Mouse (Mus musculus): ENCODE results near the gene Padi4. TPM values are rescaled to one million over a fixed set of nuclear protein-coding genes. Genes with fewer than 3 reads are reported as not detected.

Gene Padi4
- polyA plus RNA-seq, 1 experiment: 0.02 TPM

- no peaks in the 10 kb centered on the region for H3K27me3 ChIP-seq (ENCODE audit: control insufficient read depth, insufficient read depth, insufficient read length)
- H3K79me2 ChIP-seq (ENCODE audit: control insufficient read depth, insufficient read depth): no peaks in the 10 kb centered on the region
- TF ChIP-seq USF1 (IDR thresholded peaks at IDR 0.05; ENCODE audit: low read depth) (no peak), FOSL1 (IDR thresholded peaks at IDR 0.05; ENCODE audit: insufficient read depth, low read length, poor library complexity, severe bottlenecking) (no peak), CEBPB (IDR thresholded peaks at IDR 0.05; ENCODE audit: low read depth) (no peak)
- no peaks in the 10 kb centered on the region for H3K36me3 ChIP-seq (ENCODE audit: control insufficient read depth, insufficient read depth)
- H3K4me3 ChIP-seq (ENCODE audit: insufficient read depth, poor library complexity, severe bottlenecking): no peak overlapping the region
- H3K79me3 ChIP-seq (ENCODE audit: low read depth): no peaks in the 10 kb centered on the region
- H3ac ChIP-seq (ENCODE audit: control insufficient read depth, insufficient read length, low read depth): no peak overlapping the region
Measured at GRCm38 (mm10) chr4:140814241-140815225, 40.5 kb upstream of the Padi4 start.

DNA sequence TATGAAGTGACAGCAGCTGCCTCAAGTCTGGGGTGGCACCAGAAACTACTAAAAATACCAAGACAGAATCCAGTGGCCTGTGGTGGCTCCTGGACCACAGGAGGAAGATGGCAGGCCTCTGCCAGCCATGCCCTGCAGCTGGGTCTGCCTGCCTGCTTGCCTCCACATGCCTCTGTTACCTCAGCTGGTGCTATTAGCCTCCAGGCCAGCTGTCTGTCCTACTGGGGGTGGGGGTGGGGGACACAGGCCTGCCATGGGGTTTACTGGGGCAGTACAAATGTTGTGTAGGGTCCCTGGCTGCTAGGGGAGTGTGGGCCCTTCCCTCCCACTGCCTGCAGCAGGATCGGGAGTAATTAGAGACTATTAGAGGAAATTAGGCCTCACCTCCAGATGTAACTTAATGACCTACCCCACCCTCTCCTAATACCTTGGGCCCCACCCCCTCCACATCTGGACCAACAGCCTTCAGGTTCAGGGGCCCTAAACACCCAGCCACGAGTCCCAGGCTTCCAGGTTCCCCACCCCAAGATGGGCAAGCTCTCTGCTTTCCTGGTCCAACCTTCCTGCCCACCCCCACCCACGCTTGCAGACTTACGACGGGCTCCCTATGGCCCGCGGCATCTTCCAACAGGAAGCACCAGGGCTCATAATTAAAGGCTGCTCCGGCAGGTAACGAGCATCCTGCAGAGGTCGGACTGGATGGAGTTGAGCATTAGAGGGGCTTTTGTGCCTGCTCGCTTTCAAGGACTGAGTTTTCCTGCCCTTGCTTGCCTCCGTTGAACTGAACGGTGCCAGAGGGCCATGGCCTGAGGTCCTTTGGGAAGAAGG is 39.5 kb upstream of the Padi4 start:
- Histone ChIP-seq H3K27me3 (ENCODE audit: control insufficient read depth, insufficient read depth, insufficient read length) (no peaks in the 10 kb centered on the region), H3K4me3 (ENCODE audit: insufficient read depth, poor library complexity, severe bottlenecking) (no peak overlapping the region), H3ac (ENCODE audit: control insufficient read depth, insufficient read length, low read depth) (no peak overlapping the region), H3K79me2 (ENCODE audit: control insufficient read depth, insufficient read depth) (no peaks in the 10 kb centered on the region), H3K36me3 (ENCODE audit: control insufficient read depth, insufficient read depth) (no peaks in the 10 kb centered on the region), H3K79me3 (ENCODE audit: low read depth) (no peaks in the 10 kb centered on the region)
- TF ChIP-seq MAX (IDR thresholded peaks at IDR 0.05): no peak
- no peak for TF ChIP-seq CEBPB (IDR thresholded peaks at IDR 0.05; ENCODE audit: low read depth)
- no peak for TF ChIP-seq MYOG (IDR thresholded peaks at IDR 0.05; ENCODE audit: control insufficient read depth, extremely low read depth, insufficient read length)
- no peak for TF ChIP-seq FOSL1 (IDR thresholded peaks at IDR 0.05; ENCODE audit: insufficient read depth, low read length, poor library complexity, severe bottlenecking)
- TF ChIP-seq MYOD1 (IDR thresholded peaks at IDR 0.05; ENCODE audit: control insufficient read depth, insufficient read length, low read depth): no peak
- TF ChIP-seq CTCF (IDR thresholded peaks at IDR 0.05; ENCODE audit: control insufficient read depth, insufficient read depth, insufficient read length): no peak
- TF ChIP-seq USF1 (IDR thresholded peaks at IDR 0.05; ENCODE audit: low read depth): no peak

- H3K4me3 ChIP-seq (ENCODE audit: insufficient read depth, poor library complexity, severe bottlenecking): no peak overlapping the region
- no peak for TF ChIP-seq MYOD1 (IDR thresholded peaks at IDR 0.05; ENCODE audit: control insufficient read depth, insufficient read length, low read depth)
- no peak for TF ChIP-seq CTCF (IDR thresholded peaks at IDR 0.05; ENCODE audit: control insufficient read depth, insufficient read depth, insufficient read length)
- no peak for TF ChIP-seq MAX (IDR thresholded peaks at IDR 0.05)
- TF ChIP-seq CEBPB (IDR thresholded peaks at IDR 0.05; ENCODE audit: low read depth): no peak
- TF ChIP-seq USF1 (IDR thresholded peaks at IDR 0.05; ENCODE audit: low read depth): no peak
- TF ChIP-seq FOSL1 (IDR thresholded peaks at IDR 0.05; ENCODE audit: insufficient read depth, low read length, poor library complexity, severe bottlenecking): no peak
- no peak for TF ChIP-seq MYOG (IDR thresholded peaks at IDR 0.05; ENCODE audit: control insufficient read depth, extremely low read depth, insufficient read length)
- H3K79me3 ChIP-seq (ENCODE audit: low read depth): no peaks in the 10 kb centered on the region
- H3K36me3 ChIP-seq (ENCODE audit: control insufficient read depth, insufficient read depth): no peaks in the 10 kb centered on the region
- H3ac ChIP-seq (ENCODE audit: control insufficient read depth, insufficient read length, low read depth): no peak overlapping the region
- H3K79me2 ChIP-seq (ENCODE audit: control insufficient read depth, insufficient read depth): no peaks in the 10 kb centered on the region
- H3K27me3 ChIP-seq (ENCODE audit: control insufficient read depth, insufficient read depth, insufficient read length): no peaks in the 10 kb centered on the region
Measured at GRCm38 (mm10) chr4:140812609-140813008, 38.6 kb upstream of the Padi4 start.

- no peak for TF ChIP-seq MYOG (IDR thresholded peaks at IDR 0.05; ENCODE audit: control insufficient read depth, extremely low read depth, insufficient read length)
- no peaks in the 10 kb centered on the region for H3K36me3 ChIP-seq (ENCODE audit: control insufficient read depth, insufficient read depth)
- no peak overlapping the region for H3K4me3 ChIP-seq (ENCODE audit: insufficient read depth, poor library complexity, severe bottlenecking)
- no peaks in the 10 kb centered on the region for H3K27me3 ChIP-seq (ENCODE audit: control insufficient read depth, insufficient read depth, insufficient read length)
- H3ac ChIP-seq (ENCODE audit: control insufficient read depth, insufficient read length, low read depth): no peak overlapping the region
- H3K79me3 ChIP-seq (ENCODE audit: low read depth): no peaks in the 10 kb centered on the region
- no peaks in the 10 kb centered on the region for H3K79me2 ChIP-seq (ENCODE audit: control insufficient read depth, insufficient read depth)
Measured at GRCm38 (mm10) chr4:140812191-140812590, 38.2 kb upstream of the Padi4 start.

DNA sequence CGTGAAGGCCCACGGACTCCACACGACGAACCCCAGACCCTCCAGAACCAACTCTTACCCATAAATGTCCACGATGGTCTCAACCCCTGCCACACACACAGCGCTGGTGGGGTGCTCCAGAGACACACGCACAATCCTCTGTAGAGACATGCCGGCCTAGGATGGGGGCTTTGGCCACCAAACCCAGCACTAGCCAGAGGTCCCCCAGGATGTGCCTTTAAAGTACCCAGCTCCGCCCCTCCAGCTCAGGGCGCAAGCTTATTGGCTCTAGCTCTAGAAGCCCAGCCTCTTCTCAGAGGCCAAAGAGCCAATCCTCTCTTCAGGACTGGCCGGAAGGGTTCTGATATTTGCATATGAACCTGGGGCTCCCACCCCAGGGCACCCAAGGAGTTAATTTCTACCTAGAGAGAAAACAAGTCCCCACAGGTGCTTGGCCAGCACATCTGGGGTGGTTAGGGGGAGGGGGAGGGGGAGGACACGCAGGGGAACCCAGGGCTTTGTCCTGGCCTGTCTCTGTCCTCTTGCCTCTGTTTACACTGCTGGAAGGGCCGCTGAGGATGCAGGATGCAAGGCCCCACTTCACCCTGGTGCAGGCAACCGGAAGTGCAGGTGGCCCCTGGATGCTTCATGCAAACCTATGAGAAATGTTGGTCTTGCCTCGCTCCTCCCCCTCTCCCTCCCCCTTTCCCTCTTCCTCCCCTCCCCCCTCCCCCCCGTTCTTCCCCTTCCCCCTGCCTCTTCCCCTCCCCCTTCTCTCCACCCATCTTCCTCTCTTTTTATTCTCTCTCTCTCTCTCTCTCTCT is 36.6 kb upstream of the Padi4 start, which contains the start of gene Padi3:
Gene Padi3, minus strand, starts transcription at position 191 of the 803 bp plus-strand sequence.
- H3K36me3 ChIP-seq (ENCODE audit: control insufficient read depth, insufficient read depth): no peaks in the 10 kb centered on the region
- TF ChIP-seq CEBPB (IDR thresholded peaks at IDR 0.05; ENCODE audit: low read depth) (no peak), MYOG (IDR thresholded peaks at IDR 0.05; ENCODE audit: control insufficient read depth, extremely low read depth, insufficient read length) (no peak), MYOD1 (IDR thresholded peaks at IDR 0.05; ENCODE audit: control insufficient read depth, insufficient read length, low read depth) (no peak), FOSL1 (IDR thresholded peaks at IDR 0.05; ENCODE audit: insufficient read depth, low read length, poor library complexity, severe bottlenecking) (no peak), CTCF (IDR thresholded peaks at IDR 0.05; ENCODE audit: control insufficient read depth, insufficient read depth, insufficient read length) (no peak), MAX (IDR thresholded peaks at IDR 0.05) (no peak), USF1 (IDR thresholded peaks at IDR 0.05; ENCODE audit: low read depth) (no peak)
- H3K79me2 ChIP-seq (ENCODE audit: control insufficient read depth, insufficient read depth): no peaks in the 10 kb centered on the region
- no peak within 1 kb of the TSS for H3K4me3 ChIP-seq (ENCODE audit: insufficient read depth, poor library complexity, severe bottlenecking)
- H3K79me3 ChIP-seq (ENCODE audit: low read depth): no peaks in the 10 kb centered on the region
- H3K27me3 ChIP-seq (ENCODE audit: control insufficient read depth, insufficient read depth, insufficient read length): no peaks in the 10 kb centered on the region
- H3ac ChIP-seq (ENCODE audit: control insufficient read depth, insufficient read length, low read depth): no peak within 1 kb of the TSS
